7 mouse cellular contexts compared by ENCODE assay signal in genomic region chr14:40955146-40955545, GRCm38 (mm10). TPM values are rescaled to one million over a fixed set of nuclear protein-coding genes. Genes with fewer than 3 reads are reported as not detected.
DNase-seq lines count a peak whose midpoint lies in the region; ATAC-seq and TF ChIP-seq lines count a peak whose summit lies in the region.

No protein-coding gene starts in this region.

- no peaks in the 10 kb centered on the region for H3K27me3 ChIP-seq in spleen, adult 2 months (ENCODE audit: control insufficient read depth, insufficient read depth, low read length)
- H3K27me3 ChIP-seq in forebrain, embryonic 15.5 days, result no peaks in the 10 kb centered on the region
- H3K27me3 ChIP-seq in liver, embryonic 14.5 days (ENCODE audit: control insufficient read depth, insufficient read depth, low read length), result no peaks in the 10 kb centered on the region

- no peak overlapping the region for H3K4me2 ChIP-seq in forebrain, embryonic 15.5 days (replicated peaks)
- H3K4me2 ChIP-seq in liver, embryonic 14.5 days (ENCODE audit: low read depth), result peak overlapping the region; percentile 29; the same call in 1 of the 2 replicates

- ATAC-seq in forebrain, embryonic 15.5 days (replicated peaks), result no peak
- no peak for ATAC-seq in liver, embryonic 14.5 days (ENCODE audit: insufficient read depth)

- 26% methylated on average over 1 of the region's 1 CpGs for WGBS in spleen, adult 2 months
- WGBS in forebrain, embryonic 15.5 days, result 45% methylated on average over 1 of the region's 1 CpGs
- WGBS in liver, embryonic 14.5 days (ENCODE audit: insufficient replicate concordance), result 15% methylated on average over 1 of the region's 1 CpGs

- no peaks in the 10 kb centered on the region for H3K9me3 ChIP-seq in forebrain, embryonic 15.5 days
- H3K9me3 ChIP-seq in liver, embryonic 14.5 days (ENCODE audit: control insufficient read depth, low read length), result no peaks in the 10 kb centered on the region

- H3K9ac ChIP-seq in forebrain, embryonic 15.5 days (replicated peaks), result no peak overlapping the region
- H3K9ac ChIP-seq in liver, embryonic 14.5 days (replicated peaks), result no peak overlapping the region; the same call in 1 of the 2 replicates

- no peak for DNase-seq in spleen, adult 2 months (ENCODE audit: low read depth in 1 of 2, low spot score in 2 of 2)
- DNase-seq in spleen, postnatal 4 days (ENCODE audit: low spot score in 2 of 2), result no peak
- no peak for DNase-seq in liver, embryonic 14.5 days (ENCODE audit: low read depth in 3 of 3, low spot score in 3 of 3)
- DNase-seq in frontal cortex, postnatal 14 days (ENCODE audit: low spot score in 2 of 2), result no peak
- DNase-seq in right cerebral cortex, postnatal 4 days, result no peak
- DNase-seq in gastrocnemius, postnatal 25 days, result no peak

- no peak for TF ChIP-seq EP300 in liver, embryonic 14.5 days (IDR thresholded peaks at IDR 0.05; ENCODE audit: low read depth)

- no peak for TF ChIP-seq CTCF in spleen, adult 2 months (IDR thresholded peaks at IDR 0.05; ENCODE audit: extremely low read depth, insufficient read depth, insufficient read length, insufficient replicate concordance)
- no peak for TF ChIP-seq CTCF in liver, embryonic 14.5 days (IDR thresholded peaks at IDR 0.05; ENCODE audit: low read depth)

- no peaks in the 10 kb centered on the region for H3K36me3 ChIP-seq in spleen, adult 2 months (ENCODE audit: control insufficient read depth, insufficient read depth, low read length)
- no peaks in the 10 kb centered on the region for H3K36me3 ChIP-seq in forebrain, embryonic 15.5 days
- no peaks in the 10 kb centered on the region for H3K36me3 ChIP-seq in liver, embryonic 14.5 days (replicated peaks; ENCODE audit: control insufficient read depth, insufficient read depth, low read depth)

- H3K4me1 ChIP-seq in spleen, adult 2 months (ENCODE audit: control insufficient read depth, insufficient read depth, insufficient read length), result peaks cover 83% of the 10 kb centered on the region
- H3K4me1 ChIP-seq in forebrain, embryonic 15.5 days, result peaks cover 79% of the 10 kb centered on the region
- peaks cover 59 to 78% of the 10 kb centered on the region in 2 experiments for H3K4me1 ChIP-seq in liver, embryonic 14.5 days (replicated peaks; ENCODE audit: control insufficient read depth in 2 of 2, insufficient read depth in 2 of 2, low read length in 1 of 2)

- H3K27ac ChIP-seq in spleen, adult 2 months (ENCODE audit: insufficient read depth, low read length), result peak overlapping the region; percentile 74; the same call in 1 of the 2 replicates
- H3K27ac ChIP-seq in forebrain, embryonic 15.5 days (replicated peaks), result peak overlapping the region; percentile 95
- H3K27ac ChIP-seq in liver, embryonic 14.5 days, result peak overlapping the region; percentile 10; the same call in 1 of the 2 replicates

- no peak for TF ChIP-seq POLR2A in spleen, adult 2 months (IDR thresholded peaks at IDR 0.05; ENCODE audit: low read depth, low read length)

- no peak overlapping the region for H3K4me3 ChIP-seq in spleen, adult 2 months (ENCODE audit: extremely low read depth, insufficient read depth, insufficient read length)
- H3K4me3 ChIP-seq in forebrain, embryonic 15.5 days, result no peak overlapping the region
- no peak overlapping the region for H3K4me3 ChIP-seq in liver, embryonic 14.5 days (ENCODE audit: insufficient read depth in 1 of 2, low read depth in 2 of 2, low read length in 2 of 2)

RNA-seq across cellular contexts. Expression of gene Tspan14, which starts 11.5 kb away (rescaled TPM):
- 60.0 and 65.4 TPM in 2 replicates for polyA plus RNA-seq in spleen, adult 2 months (2012; rRNA removed)
- 97.5 and 98.3 TPM in 2 replicates for polyA plus RNA-seq in forebrain, embryonic 15.5 days (2015; fragmentation: Nextera tagmentation; extraction: Ambion mirVana)
- polyA plus RNA-seq in liver, embryonic 14.5 days (2012; rRNA removed), result 22.0 and 22.9 TPM in 2 replicates
- polyA plus RNA-seq in liver, embryonic 14.5 days (2014; fragmentation: Nextera tagmentation; extraction: Ambion mirVana), result 25.4 and 28.5 TPM in 2 replicates
- 10 to 100 TPM; 10.4 to 12.3 TPM for total RNA-seq in gastrocnemius, postnatal 25 days (2021)

RNA-seq across cellular contexts. Expression of gene Fam213a, which starts 58.4 kb away (rescaled TPM):
- 10.5 and 22.1 TPM in 2 replicates for polyA plus RNA-seq in spleen, adult 2 months (2012; rRNA removed)
- 75.1 and 76.2 TPM in 2 replicates for polyA plus RNA-seq in forebrain, embryonic 15.5 days (2015; fragmentation: Nextera tagmentation; extraction: Ambion mirVana)
- 22.0 and 39.4 TPM in 2 replicates for polyA plus RNA-seq in liver, embryonic 14.5 days (2012; rRNA removed)
- 41.8 and 45.1 TPM in 2 replicates for polyA plus RNA-seq in liver, embryonic 14.5 days (2014; fragmentation: Nextera tagmentation; extraction: Ambion mirVana)
- total RNA-seq in gastrocnemius, postnatal 25 days (2021), result 10 to 100 TPM; 15.6 to 18.9 TPM

Comparison
In these comparisons a context has a peak if more than half of its experiments do, and no peak if none do; other contexts are left out.
1. H3K27ac ChIP-seq: peak in every context shown above with its lines; median percentile 95 in forebrain, embryonic 15.5 days; 74 in spleen, adult 2 months; 10 in liver, embryonic 14.5 days.